Mouse (Mus musculus): ENCODE data around the gene Tnr. TPM values are rescaled to one million over a fixed set of nuclear protein-coding genes. Genes with fewer than 3 reads are reported as not detected.

Tnr gene
- polyA plus RNA-seq, 1 experiment from 2014 or later: 0.02 TPM

- Histone ChIP-seq H3K27me3 (no peaks in the 10 kb centered on the region), H3K27ac (replicated peaks) (no peak overlapping the region), H3K36me3 (replicated peaks) (no peaks in the 10 kb centered on the region), H3K9me3 (replicated peaks) (no peaks in the 10 kb centered on the region), H3K9ac (no peak overlapping the region), H3K4me2 (no peak overlapping the region), H3K4me3 (replicated peaks) (no peak overlapping the region), H3K4me1 (replicated peaks) (peaks cover 4% of the 10 kb centered on the region; the same call in 1 of the 2 replicates)
- ATAC-seq (ENCODE audit: insufficient read depth): no peak
Observed at GRCm38 (mm10) chr1:159914726-159915125, 391.2 kb downstream of the Tnr start.

- Histone ChIP-seq H3K9me3 (replicated peaks) (no peaks in the 10 kb centered on the region), H3K27ac (replicated peaks) (no peak overlapping the region), H3K36me3 (replicated peaks) (no peaks in the 10 kb centered on the region), H3K4me3 (replicated peaks) (no peak overlapping the region), H3K9ac (no peak overlapping the region), H3K4me1 (replicated peaks) (no peaks in the 10 kb centered on the region), H3K4me2 (no peak overlapping the region), H3K27me3 (no peaks in the 10 kb centered on the region)
- WGBS (ENCODE audit: insufficient replicate concordance): 58% methylated on average over 2 of the region's 2 CpGs
- no peak for ATAC-seq (ENCODE audit: insufficient read depth)
Observed at GRCm38 (mm10) chr1:159920571-159920970, 397.0 kb downstream of the Tnr start.

DNA sequence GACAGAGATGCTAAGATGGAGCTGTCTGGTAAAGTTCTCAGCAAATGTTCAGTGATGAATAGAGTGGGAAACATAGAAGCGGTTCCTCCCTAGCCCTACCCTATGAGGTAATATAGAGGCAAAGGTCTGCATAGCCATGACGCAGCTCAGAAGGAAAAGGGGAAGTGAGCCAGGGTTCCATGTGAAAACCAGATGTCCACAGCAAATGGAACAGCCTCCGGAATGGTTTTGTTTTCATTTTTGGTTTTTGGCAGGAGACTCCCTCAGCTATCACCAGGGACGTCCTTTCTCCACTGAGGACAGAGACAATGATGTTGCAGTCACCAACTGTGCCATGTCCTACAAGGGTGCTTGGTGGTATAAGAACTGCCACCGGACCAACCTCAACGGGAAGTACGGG, 399.4 kb downstream of the Tnr start:
- H3K27ac ChIP-seq (replicated peaks): no peak overlapping the region
- no peak for ATAC-seq (ENCODE audit: insufficient read depth)
- H3K36me3 ChIP-seq (replicated peaks): no peaks in the 10 kb centered on the region
- no peak overlapping the region for H3K9ac ChIP-seq
- no peaks in the 10 kb centered on the region for H3K9me3 ChIP-seq (replicated peaks)
- 62% methylated on average over 7 of the region's 7 CpGs for WGBS (ENCODE audit: insufficient replicate concordance)
- H3K27me3 ChIP-seq: no peaks in the 10 kb centered on the region
- H3K4me2 ChIP-seq: no peak overlapping the region
- no peak overlapping the region for H3K4me3 ChIP-seq (replicated peaks)
- H3K4me1 ChIP-seq (replicated peaks): no peaks in the 10 kb centered on the region

DNA sequence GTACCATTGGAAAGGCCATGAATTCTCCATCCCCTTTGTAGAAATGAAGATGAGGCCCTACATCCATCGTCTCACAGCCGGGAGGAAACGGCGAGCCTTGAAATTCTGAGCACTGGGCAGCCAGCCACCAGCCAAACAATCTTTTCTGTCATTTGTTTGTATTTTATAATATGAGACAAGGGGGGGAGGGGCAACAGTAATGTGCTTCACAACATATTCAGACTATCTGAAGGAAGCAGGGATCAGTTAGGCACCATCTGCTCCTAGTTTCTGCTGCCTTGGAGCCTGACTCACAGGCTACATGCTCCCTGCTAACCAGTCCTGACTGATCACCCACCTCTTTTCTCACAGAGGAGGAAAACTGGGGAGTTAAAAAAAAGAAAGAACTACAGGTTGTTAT, 400.5 kb downstream of the Tnr start:
- no peak for ATAC-seq (ENCODE audit: insufficient read depth)
- no peak overlapping the region for H3K9ac ChIP-seq
- H3K4me2 ChIP-seq: no peak overlapping the region
- no peaks in the 10 kb centered on the region for H3K4me1 ChIP-seq (replicated peaks)
- WGBS (ENCODE audit: insufficient replicate concordance): 70% methylated on average over 4 of the region's 4 CpGs
- H3K27ac ChIP-seq (replicated peaks): no peak overlapping the region
- no peaks in the 10 kb centered on the region for H3K36me3 ChIP-seq (replicated peaks)
- no peaks in the 10 kb centered on the region for H3K27me3 ChIP-seq
- H3K4me3 ChIP-seq (replicated peaks): no peak overlapping the region
- no peaks in the 10 kb centered on the region for H3K9me3 ChIP-seq (replicated peaks)

GRCm38 (mm10) chr1:159924684-159925083, 401.1 kb downstream of the Tnr start:
- H3K9me3 ChIP-seq (replicated peaks): no peaks in the 10 kb centered on the region
- no peak overlapping the region for H3K4me2 ChIP-seq
- H3K9ac ChIP-seq: no peak overlapping the region
- no peak for ATAC-seq (ENCODE audit: insufficient read depth)
- 75% methylated on average over 5 of the region's 5 CpGs for WGBS (ENCODE audit: insufficient replicate concordance)
- no peaks in the 10 kb centered on the region for H3K27me3 ChIP-seq
- no peak overlapping the region for H3K27ac ChIP-seq (replicated peaks)
- no peak overlapping the region for H3K4me3 ChIP-seq (replicated peaks)
- H3K4me1 ChIP-seq (replicated peaks): no peaks in the 10 kb centered on the region
- no peaks in the 10 kb centered on the region for H3K36me3 ChIP-seq (replicated peaks)

GRCm38 (mm10) chr1:159928681-159929335, 405.2 kb downstream of the Tnr start:
- Histone ChIP-seq H3K27ac (replicated peaks) (no peak overlapping the region), H3K27me3 (no peaks in the 10 kb centered on the region), H3K4me1 (replicated peaks) (no peaks in the 10 kb centered on the region), H3K4me3 (replicated peaks) (no peak overlapping the region), H3K9me3 (replicated peaks) (no peaks in the 10 kb centered on the region), H3K9ac (no peak overlapping the region), H3K36me3 (replicated peaks) (no peaks in the 10 kb centered on the region), H3K4me2 (no peak overlapping the region)
- WGBS (ENCODE audit: insufficient replicate concordance): 58% methylated on average over 9 of the region's 9 CpGs
- no peak for ATAC-seq (ENCODE audit: insufficient read depth)

DNA sequence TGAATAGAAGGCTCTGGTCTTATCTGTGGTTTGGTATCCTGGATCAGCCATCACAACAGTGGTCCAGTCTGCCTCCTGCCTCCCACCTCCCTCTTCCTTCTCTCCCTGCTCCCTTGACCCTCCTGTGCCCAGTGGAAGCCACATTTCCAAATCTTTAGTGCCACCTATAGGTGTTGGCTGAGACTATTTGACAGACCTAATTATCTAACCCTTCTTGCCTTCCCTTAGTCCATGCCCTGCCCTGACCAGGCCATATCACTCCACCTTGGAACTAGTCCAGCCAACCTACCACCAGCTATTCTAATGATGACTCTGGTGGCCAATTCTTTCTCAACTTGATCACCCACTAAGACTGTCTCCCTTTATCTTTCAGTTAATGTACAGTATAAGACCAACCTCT, 408.5 kb downstream of the Tnr start:
- H3K27ac ChIP-seq (replicated peaks): no peak overlapping the region
- no peaks in the 10 kb centered on the region for H3K9me3 ChIP-seq (replicated peaks)
- no peaks in the 10 kb centered on the region for H3K36me3 ChIP-seq (replicated peaks)
- no peak for ATAC-seq (ENCODE audit: insufficient read depth)
- no peak overlapping the region for H3K4me2 ChIP-seq
- H3K27me3 ChIP-seq: no peaks in the 10 kb centered on the region
- H3K4me1 ChIP-seq (replicated peaks): no peaks in the 10 kb centered on the region
- H3K9ac ChIP-seq: no peak overlapping the region
- no peak overlapping the region for H3K4me3 ChIP-seq (replicated peaks)

- no peaks in the 10 kb centered on the region for H3K9me3 ChIP-seq (replicated peaks)
- H3K4me3 ChIP-seq (replicated peaks): no peak overlapping the region
- H3K36me3 ChIP-seq (replicated peaks): no peaks in the 10 kb centered on the region
- no peaks in the 10 kb centered on the region for H3K4me1 ChIP-seq (replicated peaks)
- 28% methylated on average over 2 of the region's 2 CpGs for WGBS (ENCODE audit: insufficient replicate concordance)
- H3K27ac ChIP-seq (replicated peaks): no peak overlapping the region
- H3K4me2 ChIP-seq: no peak overlapping the region
- H3K9ac ChIP-seq: no peak overlapping the region
- H3K27me3 ChIP-seq: no peaks in the 10 kb centered on the region
- ATAC-seq (ENCODE audit: insufficient read depth): no peak
Observed at GRCm38 (mm10) chr1:159932598-159932997, 409.0 kb downstream of the Tnr start.

DNA sequence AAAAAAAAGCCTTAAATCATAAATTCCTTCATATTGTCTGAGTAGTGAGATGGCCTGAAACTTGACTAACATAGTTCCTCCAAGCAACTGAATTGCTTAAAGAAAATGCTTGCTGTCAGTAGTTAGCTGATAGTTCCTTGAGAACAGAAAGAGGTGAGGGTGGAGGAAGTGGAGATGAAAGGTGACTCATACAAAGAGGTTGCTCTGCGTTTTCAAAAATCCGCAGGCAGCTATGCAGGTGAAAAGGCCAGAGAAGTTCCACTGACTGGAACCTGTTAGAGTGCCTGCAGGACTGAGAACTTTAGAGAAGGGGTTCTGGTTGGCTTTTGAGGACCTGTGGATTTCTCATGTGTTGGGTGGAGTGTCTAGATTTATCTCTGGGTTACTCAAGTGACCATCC, 414.9 kb downstream of the Tnr start:
- H3K9me3 ChIP-seq (replicated peaks): no peaks in the 10 kb centered on the region
- no peak for ATAC-seq (ENCODE audit: insufficient read depth)
- H3K9ac ChIP-seq: no peak overlapping the region
- H3K36me3 ChIP-seq (replicated peaks): no peaks in the 10 kb centered on the region
- H3K4me2 ChIP-seq: no peak overlapping the region
- WGBS (ENCODE audit: insufficient replicate concordance): 68% methylated on average over 2 of the region's 2 CpGs
- H3K4me3 ChIP-seq (replicated peaks): no peak overlapping the region
- no peak overlapping the region for H3K27ac ChIP-seq (replicated peaks)
- no peaks in the 10 kb centered on the region for H3K4me1 ChIP-seq (replicated peaks)
- no peaks in the 10 kb centered on the region for H3K27me3 ChIP-seq

- H3K4me2 ChIP-seq: no peak overlapping the region
- H3K36me3 ChIP-seq (replicated peaks): no peaks in the 10 kb centered on the region
- H3K27me3 ChIP-seq: no peaks in the 10 kb centered on the region
- WGBS (ENCODE audit: insufficient replicate concordance): 56% methylated on average over 3 of the region's 3 CpGs
- no peaks in the 10 kb centered on the region for H3K9me3 ChIP-seq (replicated peaks)
- no peak overlapping the region for H3K9ac ChIP-seq
- H3K4me1 ChIP-seq (replicated peaks): no peaks in the 10 kb centered on the region
- no peak overlapping the region for H3K4me3 ChIP-seq (replicated peaks)
- no peak for ATAC-seq (ENCODE audit: insufficient read depth)
- no peak overlapping the region for H3K27ac ChIP-seq (replicated peaks)
Observed at GRCm38 (mm10) chr1:159939335-159939734, 415.8 kb downstream of the Tnr start.

- Histone ChIP-seq H3K9ac (no peak overlapping the region), H3K27ac (replicated peaks) (no peak overlapping the region), H3K4me3 (replicated peaks) (no peak overlapping the region), H3K4me1 (replicated peaks) (no peaks in the 10 kb centered on the region), H3K4me2 (no peak overlapping the region), H3K27me3 (no peaks in the 10 kb centered on the region), H3K9me3 (replicated peaks) (no peaks in the 10 kb centered on the region), H3K36me3 (replicated peaks) (no peaks in the 10 kb centered on the region)
- ATAC-seq (ENCODE audit: insufficient read depth): no peak
- WGBS (ENCODE audit: insufficient replicate concordance): 27% methylated on average over 1 of the region's 1 CpGs
Observed at GRCm38 (mm10) chr1:159953526-159953925, 430.0 kb downstream of the Tnr start.

DNA sequence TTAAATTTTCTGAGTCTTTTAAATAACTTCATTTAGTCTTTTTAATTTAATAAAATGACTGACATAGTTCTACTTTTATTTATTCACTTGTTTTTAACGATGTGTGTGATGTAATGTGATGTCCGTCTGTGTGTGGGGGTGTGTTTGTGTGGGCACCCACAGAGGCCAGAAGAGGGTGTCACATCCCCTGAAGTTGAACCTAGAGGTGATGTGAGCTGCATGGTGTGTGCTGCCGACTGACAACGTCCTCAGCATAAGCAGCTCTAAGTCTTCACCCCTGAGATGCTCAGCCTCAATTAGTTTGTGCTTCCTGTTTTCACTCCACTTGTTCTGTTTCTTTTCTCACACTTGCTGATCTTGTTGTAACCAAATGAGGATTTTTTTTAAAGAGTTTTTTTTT, 439.8 kb downstream of the Tnr start:
- 56% methylated on average over 4 of the region's 4 CpGs for WGBS (ENCODE audit: insufficient replicate concordance)
- no peak overlapping the region for H3K4me3 ChIP-seq (replicated peaks)
- no peak overlapping the region for H3K27ac ChIP-seq (replicated peaks)
- H3K27me3 ChIP-seq: no peaks in the 10 kb centered on the region
- ATAC-seq (ENCODE audit: insufficient read depth): no peak
- H3K9ac ChIP-seq: no peak overlapping the region
- H3K4me2 ChIP-seq: no peak overlapping the region
- H3K4me1 ChIP-seq (replicated peaks): no peaks in the 10 kb centered on the region
- H3K9me3 ChIP-seq (replicated peaks): no peaks in the 10 kb centered on the region
- H3K36me3 ChIP-seq (replicated peaks): no peaks in the 10 kb centered on the region

Data from liver, embryonic 15.5 days (tissue).